7 mouse cellular contexts compared by ENCODE assay signal in genomic region chr10:80929299-80930226, GRCm38 (mm10). TPM values are rescaled to one million over a fixed set of nuclear protein-coding genes. Genes with fewer than 3 reads are reported as not detected.
DNase-seq lines count a peak whose midpoint lies in the region; ATAC-seq and TF ChIP-seq lines count a peak whose summit lies in the region.

TSS of gene Gadd45b (plus strand) at chr10:80930073.

- no peaks in the 10 kb centered on the region for H3K27me3 ChIP-seq in intestine, postnatal 0 days (replicated peaks; ENCODE audit: control insufficient read depth, insufficient read depth, low read length)
- H3K27me3 ChIP-seq in midbrain, embryonic 12.5 days, result peaks cover 55% of the 10 kb centered on the region
- no peaks in the 10 kb centered on the region for H3K27me3 ChIP-seq in small intestine, adult 2 months (ENCODE audit: control insufficient read depth, insufficient read depth, low read length)

- H3K4me2 ChIP-seq in intestine, postnatal 0 days (replicated peaks; ENCODE audit: low read depth), result peak within 1 kb of the TSS; percentile 88
- peak within 1 kb of the TSS; percentile 72 for H3K4me2 ChIP-seq in midbrain, embryonic 12.5 days (replicated peaks)

- H3K27ac ChIP-seq in intestine, postnatal 0 days (ENCODE audit: low read depth, low read length), result peak within 1 kb of the TSS; percentile 79
- H3K27ac ChIP-seq in midbrain, embryonic 12.5 days (replicated peaks), result peak within 1 kb of the TSS; percentile 76
- H3K27ac ChIP-seq in small intestine, adult 2 months (ENCODE audit: insufficient read depth, low read depth, low read length), result peak within 1 kb of the TSS; percentile 87

- DNase-seq in adrenal gland, adult 2 months, result peak; percentile 99
- peak; percentile 100 for DNase-seq in embryo, embryonic 11 days
- no peak for DNase-seq in gonadal fat pad, adult 2 months (ENCODE audit: low read depth)
- peak; percentile 99 for DNase-seq in left cerebral cortex, postnatal 4 days

- H3K4me1 ChIP-seq in intestine, postnatal 0 days (replicated peaks; ENCODE audit: control insufficient read depth, insufficient read depth, low read length), result peaks cover 23% of the 10 kb centered on the region; the same call in 1 of the 2 replicates
- H3K4me1 ChIP-seq in midbrain, embryonic 12.5 days, result peaks cover 55% of the 10 kb centered on the region
- H3K4me1 ChIP-seq in small intestine, adult 2 months (ENCODE audit: control insufficient read depth, insufficient read depth, insufficient read length, low read length), result peaks cover 30% of the 10 kb centered on the region

- TF ChIP-seq CTCF in intestine, postnatal 0 days (IDR thresholded peaks at IDR 0.05; ENCODE audit: low read depth), result no peak
- 0 out of 2 replicates have a peak, but pooled peaks have one; percentile 8 for TF ChIP-seq CTCF in small intestine, adult 2 months (IDR thresholded peaks at IDR 0.05; ENCODE audit: extremely low read depth, insufficient read length, insufficient replicate concordance, low read depth, low read length)

- H3K9ac ChIP-seq in intestine, postnatal 0 days (ENCODE audit: low read depth, low read length), result peak within 1 kb of the TSS; percentile 60
- peak within 1 kb of the TSS; percentile 63 for H3K9ac ChIP-seq in midbrain, embryonic 12.5 days (replicated peaks)

- H3K4me3 ChIP-seq in intestine, postnatal 0 days (ENCODE audit: low read depth, low read length), result peak within 1 kb of the TSS; percentile 78
- H3K4me3 ChIP-seq in midbrain, embryonic 12.5 days, result peak within 1 kb of the TSS; percentile 47
- H3K4me3 ChIP-seq in small intestine, adult 2 months (ENCODE audit: low read depth, low read length), result peak within 1 kb of the TSS; percentile 82

- TF ChIP-seq POLR2A in small intestine, adult 2 months (IDR thresholded peaks at IDR 0.05; ENCODE audit: low read depth, low read length), result peak; percentile 99

- under 1% methylated on average over 56 of the region's 56 CpGs for WGBS in intestine, postnatal 0 days
- WGBS in midbrain, embryonic 12.5 days, result under 1% methylated on average over 56 of the region's 56 CpGs
- under 1% methylated on average over 56 of the region's 56 CpGs for WGBS in small intestine, adult 2 months

- no peaks in the 10 kb centered on the region for H3K9me3 ChIP-seq in intestine, postnatal 0 days (ENCODE audit: control insufficient read depth)
- no peaks in the 10 kb centered on the region for H3K9me3 ChIP-seq in midbrain, embryonic 12.5 days

- intact Hi-C loops in left cerebral cortex, postnatal 4 days (cut with DNase I), result loop anchor here (2.0 kb wide), 1 partner anchor 61 kb away; no protein-coding TSS in a partner anchor

- H3K36me3 ChIP-seq in intestine, postnatal 0 days (ENCODE audit: control insufficient read depth, insufficient read depth), result no peaks in the 10 kb centered on the region
- no peaks in the 10 kb centered on the region for H3K36me3 ChIP-seq in midbrain, embryonic 12.5 days
- no peaks in the 10 kb centered on the region for H3K36me3 ChIP-seq in small intestine, adult 2 months (ENCODE audit: control insufficient read depth, insufficient read depth, low read length)

- ATAC-seq in intestine, postnatal 0 days, result peak; percentile 83
- ATAC-seq in midbrain, embryonic 12.5 days (ENCODE audit: low FRiP score, low read depth), result peak; percentile 87

RNA-seq across cellular contexts. Expression of gene Gadd45b, which starts in this region (rescaled TPM):
- 10 to 100 TPM; 25.6 to 84.9 TPM for total RNA-seq in adrenal gland, adult 2 months (2021)
- 37.6 and 50.8 TPM in 2 replicates for polyA plus RNA-seq in adrenal gland, adult 2 months (2012; rRNA removed)
- polyA plus RNA-seq in gonadal fat pad, adult 2 months (2012; rRNA removed), result 14.7 and 15.3 TPM in 2 replicates
- polyA plus RNA-seq in intestine, postnatal 0 days (2015; fragmentation: Nextera tagmentation; extraction: Ambion mirVana), result 19.9 and 20.1 TPM in 2 replicates
- total RNA-seq in left cerebral cortex, postnatal 4 days (2021), result 1 to 10 TPM; 5.3 to 6.2 TPM
- 8.7 and 11.8 TPM in 2 replicates for polyA plus RNA-seq in midbrain, embryonic 12.5 days (2016; fragmentation: Nextera tagmentation; extraction: Ambion mirVana)
- 16.2 and 29.7 TPM in 2 replicates for polyA plus RNA-seq in small intestine, adult 2 months (2012; rRNA removed)
